Mouse (Mus musculus): ENCODE results near the gene Klhdc3.

Gene Klhdc3

DNA sequence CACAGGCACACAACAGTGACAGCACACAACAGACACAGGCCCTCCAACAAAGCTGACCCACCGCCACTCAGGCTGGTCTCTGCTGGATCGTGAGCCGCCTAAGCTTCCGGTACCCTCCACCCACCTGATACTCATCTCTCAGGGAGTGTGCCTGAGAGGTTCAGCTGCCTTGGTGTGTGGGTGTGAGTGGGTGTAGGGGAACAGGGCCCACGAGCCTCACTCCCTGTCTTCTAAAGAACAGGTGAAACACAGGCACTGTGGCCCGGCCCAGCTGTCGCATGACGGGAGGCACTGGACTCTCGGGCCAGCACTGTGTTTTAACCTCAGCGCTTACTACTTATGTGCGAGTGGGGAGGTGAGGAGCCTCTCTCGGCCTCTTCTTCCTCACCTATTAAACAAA lies 21.4 kb upstream of the Klhdc3 start:
- no peak for DNase-seq (ENCODE audit: low spot score)

DNA sequence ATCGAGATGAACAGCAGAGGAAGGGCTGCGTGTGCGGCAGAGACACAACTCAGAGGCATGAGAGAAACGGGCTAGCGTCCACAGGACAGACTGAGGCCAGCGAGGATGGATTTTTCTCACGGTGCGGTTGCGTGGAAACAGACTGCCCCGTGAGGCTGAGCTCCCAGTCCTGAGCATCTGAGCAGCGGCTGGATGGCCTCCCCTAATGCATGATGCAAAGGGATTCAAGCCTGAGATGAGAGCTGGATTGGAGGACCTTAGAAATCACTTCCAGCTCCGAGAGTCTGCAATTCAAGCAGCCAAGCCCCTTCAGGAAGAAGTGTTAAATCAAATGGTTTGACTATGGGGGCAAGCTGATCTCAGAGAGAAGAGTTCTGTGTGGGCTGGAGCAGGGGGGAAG lies 20.8 kb upstream of the Klhdc3 start:
- no peak for DNase-seq (ENCODE audit: low spot score)

DNA sequence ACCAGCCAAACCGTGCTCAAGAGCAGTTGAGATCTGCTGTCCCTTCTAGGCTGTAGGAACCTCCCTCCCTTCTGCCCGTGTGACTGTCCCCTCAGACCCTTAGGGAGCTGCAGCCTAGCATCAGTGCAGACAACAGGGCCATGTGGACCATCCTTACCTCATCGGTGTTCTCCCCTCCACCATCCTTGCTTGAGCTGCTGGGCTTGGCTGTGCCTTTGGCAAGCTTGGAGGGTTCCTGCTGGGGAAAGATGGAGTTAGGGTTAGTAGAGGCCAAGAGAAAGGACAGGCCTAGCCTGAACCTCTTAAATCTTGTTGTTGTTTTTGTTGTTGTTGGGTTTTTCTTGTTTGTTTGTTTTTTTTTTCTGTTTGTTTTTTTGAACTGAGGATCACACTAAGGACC lies 19.2 kb upstream of the Klhdc3 start:
- DNase-seq (ENCODE audit: low spot score) = no peak

DNA sequence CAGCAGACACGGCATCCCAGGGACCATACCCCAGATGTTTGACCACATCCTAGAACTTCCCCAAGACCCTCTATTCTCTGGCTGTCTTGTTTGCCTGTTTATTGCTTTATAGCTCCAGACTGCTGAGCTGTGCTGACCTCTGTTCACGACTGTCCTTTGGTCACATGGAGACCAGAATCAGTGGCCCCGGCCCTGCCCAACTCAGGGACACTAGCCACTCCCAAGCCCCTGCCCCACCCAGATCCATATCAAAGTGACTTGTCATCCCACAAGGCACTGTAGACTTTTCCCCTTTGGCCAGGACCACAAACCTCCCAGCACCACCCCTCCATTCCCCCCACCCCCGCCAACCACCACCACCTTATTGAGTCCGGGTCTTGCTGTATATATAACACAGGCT lies 18.5 kb upstream of the Klhdc3 start:
- DNase-seq (ENCODE audit: low spot score) = no peak

DNA sequence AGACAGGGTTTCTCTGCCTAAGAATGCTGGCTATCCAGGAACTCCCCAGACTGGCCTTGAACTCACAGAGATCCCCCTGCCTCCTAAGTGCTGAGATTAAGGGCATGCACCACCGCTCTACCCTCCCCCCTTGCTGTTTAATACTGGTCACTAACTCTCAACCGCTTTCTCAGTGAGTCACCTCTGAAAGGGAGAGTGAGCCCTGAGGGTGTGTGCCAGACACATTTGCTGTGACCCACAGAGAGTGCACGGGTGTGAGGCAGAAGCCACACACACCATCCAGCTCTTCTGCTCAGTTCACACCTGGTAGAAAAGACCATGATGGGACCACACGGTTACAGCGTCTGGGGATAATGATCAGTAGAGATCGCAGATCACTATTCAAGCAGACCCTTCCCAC lies 17.8 kb upstream of the Klhdc3 start:
- no peak for DNase-seq (ENCODE audit: low spot score)

GRCm38 (mm10) chr17:46694517-46695063 lies 13.9 kb upstream of the Klhdc3 start:
- DNase-seq (ENCODE audit: low spot score) = no peak

DNA sequence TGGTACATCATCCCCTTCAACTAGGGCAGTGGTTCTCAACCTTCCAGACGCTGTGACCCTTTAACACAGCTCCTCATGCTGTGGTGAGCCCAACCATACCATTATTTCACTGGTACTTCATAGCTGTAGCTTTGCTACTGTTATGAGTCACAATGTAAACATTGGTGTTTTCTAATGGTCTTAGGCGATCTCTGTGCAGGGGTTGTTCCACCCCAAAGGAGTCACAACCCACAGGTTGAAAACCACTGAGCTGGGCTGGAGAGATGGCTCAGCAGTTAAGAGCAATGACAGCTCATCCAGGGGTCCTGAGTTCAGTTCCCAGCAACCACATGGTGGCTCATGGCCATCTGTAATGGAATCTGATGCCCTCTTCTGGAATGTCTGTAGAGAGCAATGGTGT lies 10.7 kb upstream of the Klhdc3 start:
- no peak for DNase-seq (ENCODE audit: low spot score)

DNA sequence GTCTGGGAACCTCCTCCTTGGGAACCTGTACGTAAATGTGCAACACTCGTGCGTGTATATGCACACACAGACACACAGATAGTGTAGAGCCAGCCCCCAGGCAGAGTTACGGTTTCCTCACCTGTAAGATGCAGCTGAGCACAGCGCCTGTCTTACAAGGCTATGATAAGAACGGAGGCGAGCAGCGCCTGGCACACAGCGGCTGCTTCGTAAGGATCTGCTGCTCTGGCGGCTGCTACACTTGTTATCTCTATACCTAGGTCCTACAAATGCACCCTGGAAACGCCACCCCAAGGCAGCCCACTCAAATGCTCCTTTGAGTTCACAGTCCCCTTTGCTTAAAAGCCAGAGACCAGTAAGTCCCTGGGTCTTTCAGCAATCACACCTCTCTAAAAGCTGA lies 10.0 kb upstream of the Klhdc3 start:
- no peak for DNase-seq (ENCODE audit: low spot score)

DNA sequence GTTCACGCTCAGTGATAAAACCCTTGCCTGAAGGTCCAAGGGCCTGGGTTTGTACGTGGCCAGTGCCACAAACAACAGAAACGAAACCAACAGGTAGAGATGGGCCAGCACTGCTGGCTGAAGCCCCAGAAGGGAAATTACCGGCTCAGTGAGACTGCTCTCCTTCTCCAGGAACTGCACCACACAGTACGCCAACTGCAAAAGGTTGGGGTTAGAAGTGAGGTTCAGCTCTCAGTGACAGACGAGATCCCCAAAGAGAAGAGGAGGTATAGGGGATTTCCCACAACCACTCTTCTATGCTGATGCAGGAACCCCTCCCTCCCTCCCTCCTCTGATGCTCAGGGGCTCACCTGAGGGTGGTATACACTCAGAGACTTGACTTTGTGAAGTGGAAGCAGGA lies 5.2 kb upstream of the Klhdc3 start:
- DNase-seq (ENCODE audit: low spot score) = no peak

- no peak for DNase-seq (ENCODE audit: low spot score)
Observed at GRCm38 (mm10) chr17:46682654-46683389, 2.1 kb upstream of the Klhdc3 start.

DNA sequence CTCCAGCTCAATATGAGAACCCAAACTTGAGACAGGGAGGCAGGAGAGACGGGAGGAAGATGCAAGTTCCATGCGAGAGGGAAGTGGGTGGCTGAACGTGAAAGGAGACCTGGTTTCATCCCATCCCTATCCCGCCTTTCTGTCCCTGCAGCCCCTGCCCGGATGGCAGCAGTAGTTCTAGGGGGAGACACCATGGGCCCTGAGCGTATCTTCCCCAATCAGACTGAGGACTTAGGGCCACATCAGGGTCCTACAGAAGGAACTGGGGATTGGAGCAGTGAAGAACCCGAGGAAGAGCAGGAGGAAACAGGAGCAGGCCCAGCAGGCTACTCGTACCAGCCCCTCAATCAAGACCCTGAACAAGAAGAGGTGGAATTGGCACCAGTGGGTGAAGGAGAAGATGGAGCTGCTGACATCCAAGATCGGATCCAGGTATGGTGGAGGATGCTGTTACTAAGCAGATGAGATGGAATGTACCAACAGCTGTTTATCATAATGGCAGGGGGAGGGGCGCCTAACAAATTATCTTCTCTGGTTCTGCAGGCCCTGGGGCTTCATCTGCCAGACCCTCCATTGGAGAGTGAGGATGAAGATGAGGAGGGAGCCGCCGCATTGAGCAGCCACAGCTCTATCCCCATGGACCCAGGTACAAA lies 878 bp upstream of the Klhdc3 start:
- no peak for DNase-seq (ENCODE audit: low spot score)

DNA sequence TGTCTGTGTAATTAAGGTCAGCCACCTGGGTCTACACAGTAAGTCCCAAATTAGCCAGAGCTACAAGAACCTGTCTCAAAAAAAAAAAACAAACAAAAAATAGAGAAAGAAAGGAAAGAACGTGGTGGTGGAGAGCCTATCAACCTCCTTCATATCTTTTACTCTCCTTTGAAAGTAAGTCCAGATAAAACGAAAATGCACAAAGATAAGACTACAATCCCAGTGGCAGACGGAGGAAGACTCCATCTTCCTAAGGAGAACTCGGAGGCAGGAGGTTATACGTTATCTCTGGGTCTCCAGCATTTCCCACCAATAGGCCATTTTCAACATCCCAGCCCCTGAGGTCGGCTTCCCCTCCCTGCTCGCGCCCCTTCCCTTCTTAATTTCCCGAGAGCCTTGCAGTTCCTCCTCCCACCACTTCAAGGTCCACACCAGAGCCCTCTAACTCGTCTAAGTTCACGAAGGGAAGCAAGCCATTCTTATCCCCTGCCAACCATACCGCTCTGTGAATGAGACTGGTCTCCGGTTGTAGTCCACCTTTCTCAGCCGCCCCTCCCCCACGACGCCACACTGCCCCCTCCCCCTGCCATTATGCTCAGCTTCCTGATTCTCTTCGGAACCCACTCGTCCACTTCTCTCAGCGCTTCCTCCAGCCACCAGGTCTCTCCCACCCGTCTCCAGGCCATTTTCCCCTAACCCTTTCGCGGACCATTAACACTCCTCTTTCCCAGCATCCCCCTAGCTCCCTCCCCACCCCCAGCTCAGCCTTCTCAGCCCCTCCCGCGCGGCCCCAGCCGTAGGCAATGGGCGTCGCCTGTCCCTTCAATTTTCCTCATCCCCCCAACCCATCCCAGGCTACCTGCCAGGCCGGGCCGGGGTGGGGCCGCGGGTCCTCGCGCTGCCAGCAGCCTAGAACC lies 613 bp downstream of the Klhdc3 start:
- DNase-seq (ENCODE audit: low spot score) = peak; percentile 19

GRCm38 (mm10) chr17:46678911-46679310 lies 1.8 kb downstream of the Klhdc3 start:
- DNase-seq (ENCODE audit: low spot score) = no peak

GRCm38 (mm10) chr17:46678416-46678815 lies 2.3 kb downstream of the Klhdc3 start, which contains the start of gene Mea1:
Mea1 (plus strand) TSS chr17:46678793.
- DNase-seq (ENCODE audit: low spot score) = no peak

- no peak for DNase-seq (ENCODE audit: low spot score)
Observed at GRCm38 (mm10) chr17:46674530-46675283, 6.0 kb downstream of the Klhdc3 start.

GRCm38 (mm10) chr17:46673850-46674529 lies 6.7 kb downstream of the Klhdc3 start, which contains the start of gene Rrp36:
Rrp36 (minus strand) TSS chr17:46674352.
- DNase-seq (ENCODE audit: low spot score) = peak; percentile 79

GRCm38 (mm10) chr17:46669911-46670310 lies 10.8 kb downstream of the Klhdc3 start:
- no peak for DNase-seq (ENCODE audit: low spot score)

DNA sequence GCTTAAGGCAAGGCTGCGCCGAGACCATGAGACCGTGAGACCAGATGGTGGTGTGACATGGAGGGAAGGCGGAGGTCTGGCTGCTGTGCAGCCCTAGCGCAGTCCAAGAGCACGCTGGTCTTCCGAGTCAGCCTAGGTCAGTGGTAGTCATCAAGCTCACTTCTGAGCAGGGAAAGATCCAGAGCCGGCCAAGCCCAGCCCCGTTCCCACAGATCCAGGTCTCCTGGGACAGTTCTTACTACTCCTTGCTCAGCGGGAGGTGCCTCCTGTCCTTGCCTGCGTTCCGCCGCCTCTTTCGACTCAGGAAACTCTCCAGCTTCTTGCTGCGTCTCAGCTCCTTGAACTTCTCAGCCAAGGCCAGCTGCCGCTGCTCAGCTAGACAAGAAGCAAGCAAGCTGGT lies 13.0 kb downstream of the Klhdc3 start:
- DNase-seq (ENCODE audit: low spot score) = no peak

DNA sequence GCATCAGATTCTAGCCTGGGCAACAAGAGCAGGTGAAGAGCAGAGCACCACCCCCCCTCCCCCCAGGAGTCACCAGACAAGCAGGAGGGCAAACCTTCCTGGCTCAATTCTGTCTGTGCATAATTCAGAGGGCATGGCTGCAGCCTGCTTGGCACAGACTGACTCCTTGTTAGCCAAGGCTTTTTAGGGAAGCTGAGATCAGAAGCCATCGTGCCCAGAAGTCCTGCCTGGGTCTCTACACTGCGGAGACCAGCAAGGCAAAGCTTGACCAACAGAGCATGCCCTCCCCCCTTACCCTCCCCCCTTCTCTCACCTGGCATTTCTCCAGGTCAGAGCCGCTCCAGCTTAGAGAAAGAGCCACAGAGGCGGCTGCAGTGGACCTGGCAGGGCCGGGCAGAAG lies 18.0 kb downstream of the Klhdc3 start:
- DNase-seq (ENCODE audit: low spot score) = no peak

- no peak for DNase-seq (ENCODE audit: low spot score)
Observed at GRCm38 (mm10) chr17:46661981-46662380, 18.7 kb downstream of the Klhdc3 start.

DNA sequence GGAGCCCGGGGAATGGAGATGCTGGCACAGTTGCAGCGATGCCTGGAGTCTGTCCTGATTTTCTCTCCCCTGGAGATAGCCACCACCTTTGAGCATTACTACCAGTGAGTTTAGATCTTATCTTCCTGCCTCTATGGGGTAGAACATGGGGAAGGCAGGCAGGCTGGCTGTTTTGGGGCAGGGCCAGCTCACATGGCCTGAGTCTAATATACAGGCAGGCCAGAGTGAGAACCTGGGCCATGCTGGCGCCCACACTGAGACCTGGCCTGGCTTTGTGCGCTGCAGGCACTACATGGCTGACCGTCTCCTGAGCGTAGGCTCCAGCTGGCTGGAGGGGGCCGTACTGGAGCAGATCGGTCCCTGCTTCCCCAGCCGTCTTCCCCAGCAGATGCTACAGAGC lies 19.4 kb downstream of the Klhdc3 start:
- DNase-seq (ENCODE audit: low spot score) = no peak
